Mouse (Mus musculus) heart, adult 2 months (tissue): ENCODE data around the gene Thbs4. TPM values are rescaled to one million over a fixed set of nuclear protein-coding genes. Genes with fewer than 3 reads are reported as not detected.
A peak's percentile ranks its signal among the peaks of the same experiment; 100 is the strongest.

Experiments
- DNase-seq, 2 experiments: peaks; one replicate each; pipeline ENCODE4 v3.0.0; 2021
- H3K27ac ChIP-seq: fragments of 200-600 bp; 2 replicates; pipeline ENCODE4 v1.8.1; 2022
- H3K27me3 ChIP-seq: fragments of 200-500 bp; 2 replicates; pipeline ENCODE4 v1.6.1; 2012; ENCODE audit warnings: mild to moderate bottlenecking, low read length, inconsistent platforms, mixed read lengths; ENCODE audit not compliant: control insufficient read depth, insufficient read depth
- H3K36me3 ChIP-seq: fragments of 200-500 bp; 2 replicates; pipeline ENCODE4 v1.6.1; 2012; ENCODE audit warnings: low read length, inconsistent platforms; ENCODE audit not compliant: control insufficient read depth, insufficient read depth
- H3K4me1 ChIP-seq: fragments of 200-500 bp; 2 replicates; pipeline ENCODE4 v1.6.1; 2011; ENCODE audit warnings: low read length; ENCODE audit not compliant: control insufficient read depth, insufficient read depth
- H3K4me3 ChIP-seq: fragments of 200-600 bp; 2 replicates; pipeline ENCODE4 v1.8.1; 2022
- H3K79me2 ChIP-seq: fragments of 200-500 bp; replicated peaks from 2 replicates; pipeline ENCODE4 v1.6.1; 2012; ENCODE audit warnings: mild to moderate bottlenecking, inconsistent platforms, low read length, moderate library complexity, mixed read lengths; ENCODE audit not compliant: control insufficient read depth, insufficient read depth
- H3K9ac ChIP-seq: fragments of 200-500 bp; 2 replicates; pipeline ENCODE4 v1.6.1; 2012; ENCODE audit warnings: low read depth, mild to moderate bottlenecking, control low read depth, inconsistent platforms, low read length, mixed read lengths
- CTCF ChIP-seq: fragments of 200-600 bp; IDR thresholded peaks from 2 replicates; pipeline ENCODE4 v1.8.1; 2022; ENCODE audit warnings: antibody characterized with exemption, mild to moderate bottlenecking, moderate library complexity
- EP300 ChIP-seq: fragments of 200-500 bp; IDR thresholded peaks from 2 replicates; pipeline ENCODE4 v1.6.1; 2011; ENCODE audit warnings: low read depth, low read length, control low read depth; ENCODE audit not compliant: insufficient read depth
- POLR2A ChIP-seq: fragments of 200-500 bp; IDR thresholded peaks from 2 replicates; pipeline ENCODE4 v1.6.1; 2011; ENCODE audit warnings: mild to moderate bottlenecking, low read depth, low read length, control low read depth; ENCODE audit not compliant: insufficient read depth
- WGBS: fragments of 180-500 bp; shearing (Covaris S2); methylation state at CpG from one replicate; pipeline ENCODE4 v1.1.7; 2018; 5-methylcytosine and 5-hydroxymethylcytosine counted together
- intact Hi-C: fragments of 180-260 bp; cut with DNase I; formaldehyde crosslinking; loops from one replicate; pipeline ENCODE4 v1.15.1; 2025
- polyA plus RNA-seq: library from polyadenylated mRNA; depleted of rRNA; stranded (reverse); fragments of >200 nt; gene quantifications from 2 replicates; pipeline ENCODE4 v1.2.3, GENCODE M21; 2012; rRNA removed
- total RNA-seq, 2 experiments: library from RNA; stranded (reverse); gene quantifications; 2 replicates each; pipeline ENCODE4 v1.2.3; 2021

The Thbs4 gene
- total and polyA plus RNA-seq, 3 experiments = 4.3 to 4.9 (median 4.6) TPM

GRCm38 (mm10) chr13:92707941-92708340 is 86.7 kb downstream of the Thbs4 start:
- DNase-seq = no peak
- intact Hi-C loops = loop anchor here (5.0 kb wide), 1 partner anchor 46 kb away; no protein-coding TSS in a partner anchor
- WGBS = 73% methylated on average over 2 of the region's 2 CpGs
- Histone ChIP-seq H3K27ac (no peak overlapping the region), H3K79me2 (no peaks in the 10 kb centered on the region), H3K9ac (no peak overlapping the region), H3K36me3 (no peaks in the 10 kb centered on the region), H3K27me3 (no peaks in the 10 kb centered on the region), H3K4me3 (no peak overlapping the region), H3K4me1 (no peaks in the 10 kb centered on the region)
- TF ChIP-seq EP300 (no peak), POLR2A (no peak), CTCF (no peak)

GRCm38 (mm10) chr13:92706342-92707061 is 88.1 kb downstream of the Thbs4 start:
- TF ChIP-seq POLR2A = no peak
- TF ChIP-seq CTCF = no peak
- TF ChIP-seq EP300 = no peak
- Histone ChIP-seq H3K4me1 (no peaks in the 10 kb centered on the region), H3K4me3 (no peak overlapping the region), H3K27me3 (no peaks in the 10 kb centered on the region), H3K27ac (no peak overlapping the region), H3K36me3 (no peaks in the 10 kb centered on the region), H3K79me2 (no peaks in the 10 kb centered on the region), H3K9ac (no peak overlapping the region)
- intact Hi-C loops = loop anchor here (5.0 kb wide), 1 partner anchor 44 kb away; no protein-coding TSS in a partner anchor
- 77% methylated on average over 9 of the region's 9 CpGs for WGBS
- DNase-seq = no peak

DNA sequence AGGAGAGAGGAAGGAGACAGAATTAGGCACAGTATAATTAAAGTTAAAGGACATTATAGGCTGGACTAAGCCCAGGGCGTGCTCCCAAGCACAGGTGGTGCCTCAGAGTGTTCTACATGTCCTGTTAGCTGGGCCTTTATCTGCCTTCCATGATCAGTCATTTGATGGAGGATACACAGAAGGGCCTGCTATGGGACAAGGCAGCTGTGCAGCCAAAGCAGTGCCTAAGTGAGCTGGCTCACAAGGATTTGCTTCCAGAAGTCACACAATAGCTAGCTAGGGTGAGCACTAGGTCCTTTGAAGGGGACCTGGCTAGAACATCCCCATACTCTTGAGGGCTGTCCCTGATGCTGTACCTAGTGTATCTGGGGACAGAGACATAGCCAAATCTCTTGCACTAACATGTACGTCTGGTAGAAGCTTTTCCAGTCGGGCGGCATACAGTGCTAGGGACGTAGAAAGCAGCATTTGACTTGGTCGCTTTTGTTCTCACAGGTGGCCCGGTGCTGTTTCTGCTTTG is 89.5 kb downstream of the Thbs4 start:
- TF ChIP-seq POLR2A (no peak), EP300 (no peak)
- Histone ChIP-seq H3K79me2 (no peaks in the 10 kb centered on the region), H3K27me3 (no peaks in the 10 kb centered on the region), H3K36me3 (no peaks in the 10 kb centered on the region), H3K4me1 (no peaks in the 10 kb centered on the region), H3K27ac (no peak overlapping the region), H3K9ac (no peak overlapping the region), H3K4me3 (no peak overlapping the region)
- DNase-seq = no peak
- intact Hi-C loops = loop anchor here (5.0 kb wide), 1 partner anchor 43 kb away; no protein-coding TSS in a partner anchor
- WGBS = 98% methylated on average over 7 of the region's 7 CpGs

DNA sequence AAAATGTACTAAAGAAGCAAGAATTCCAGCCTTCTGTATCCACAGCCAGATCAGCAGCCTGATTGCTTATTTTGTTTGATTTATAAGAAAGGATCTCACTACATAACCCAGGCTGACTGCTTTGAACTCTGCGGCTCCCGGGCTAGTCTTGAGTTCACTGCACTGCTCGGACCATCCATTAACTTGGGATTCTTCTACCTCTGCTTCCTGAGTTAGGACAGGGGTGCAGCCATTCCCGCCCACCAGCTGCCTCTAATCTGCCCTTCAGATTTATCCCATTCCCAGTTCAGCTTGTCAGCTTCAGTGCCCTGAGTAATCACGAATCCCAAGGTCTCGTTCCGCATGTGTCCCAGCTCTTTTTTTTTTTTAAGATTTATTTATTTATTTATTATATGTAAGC is 90.4 kb downstream of the Thbs4 start:
- no peaks in the 10 kb centered on the region for H3K79me2 ChIP-seq
- no peaks in the 10 kb centered on the region for H3K36me3 ChIP-seq
- WGBS = 94% methylated on average over 7 of the region's 7 CpGs
- intact Hi-C loops = no loop called here
- TF ChIP-seq CTCF = no peak
- no peak for TF ChIP-seq POLR2A
- TF ChIP-seq EP300 = no peak
- H3K27ac ChIP-seq = no peak overlapping the region
- no peak overlapping the region for H3K9ac ChIP-seq
- H3K27me3 ChIP-seq = no peaks in the 10 kb centered on the region
- no peaks in the 10 kb centered on the region for H3K4me1 ChIP-seq
- no peak overlapping the region for H3K4me3 ChIP-seq
- no peak for DNase-seq

- no peak overlapping the region for H3K4me3 ChIP-seq
- no peaks in the 10 kb centered on the region for H3K36me3 ChIP-seq
- WGBS = 63% methylated on average over 8 of the region's 8 CpGs
- no peak overlapping the region for H3K9ac ChIP-seq
- H3K27me3 ChIP-seq = no peaks in the 10 kb centered on the region
- no peaks in the 10 kb centered on the region for H3K79me2 ChIP-seq
- DNase-seq = peak; percentile 45 to 63
- no peak overlapping the region for H3K27ac ChIP-seq
- peak; percentile 43 for TF ChIP-seq CTCF
- TF ChIP-seq POLR2A = no peak
- no peaks in the 10 kb centered on the region for H3K4me1 ChIP-seq
- intact Hi-C loops = no loop called here
Measured at GRCm38 (mm10) chr13:92703241-92704027, 91.2 kb downstream of the Thbs4 start.

DNA sequence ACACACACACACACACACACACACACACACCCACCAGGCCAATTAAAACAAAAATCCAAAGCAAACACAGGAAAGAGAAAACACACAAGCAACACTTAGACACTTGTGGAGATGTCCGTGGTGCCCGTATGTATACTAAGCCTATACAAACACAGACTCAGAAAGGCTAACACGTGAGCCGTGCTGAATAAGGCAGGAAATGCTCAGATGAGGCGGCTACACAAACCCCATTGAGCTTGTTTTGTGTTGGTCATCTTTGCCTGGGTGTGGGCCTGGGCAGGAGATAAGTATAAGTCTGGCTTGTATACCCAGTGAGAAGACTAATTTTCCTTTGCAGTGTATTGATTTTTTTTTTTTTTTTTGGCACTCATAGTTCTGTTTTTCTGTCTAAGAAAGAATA is 92.6 kb downstream of the Thbs4 start:
- no peak for TF ChIP-seq EP300
- TF ChIP-seq POLR2A = no peak
- no peak for TF ChIP-seq CTCF
- 56% methylated on average over 5 of the region's 5 CpGs for WGBS

More for the DNA sequence above, 92.6 kb downstream of the Thbs4 start:
- Histone ChIP-seq H3K4me1 (no peaks in the 10 kb centered on the region), H3K36me3 (no peaks in the 10 kb centered on the region), H3K4me3 (no peak overlapping the region), H3K27ac (no peak overlapping the region), H3K9ac (no peak overlapping the region), H3K27me3 (no peaks in the 10 kb centered on the region), H3K79me2 (no peaks in the 10 kb centered on the region)
- no peak for DNase-seq
- intact Hi-C loops = no loop called here

Other genes starting within 250 kb of the Thbs4 start
- gene Spz1, start 218.6 kb downstream of the Thbs4 start, total RNA-seq = not detected
- gene Spz1, start 218.6 kb downstream of the Thbs4 start, polyA plus RNA-seq = 0.23 and 0.31 TPM in 2 replicates
- 10 to 100 TPM; 12.0 to 12.4 TPM for gene Serinc5, start 183.7 kb downstream of the Thbs4 start, total RNA-seq
- gene Serinc5, start 183.7 kb downstream of the Thbs4 start, polyA plus RNA-seq = 10.3 and 15.3 TPM in 2 replicates
- gene Mtx3, start 49.9 kb upstream of the Thbs4 start, total RNA-seq = 1 to 10 TPM; 4.3 to 6.3 TPM
- gene Mtx3, start 49.9 kb upstream of the Thbs4 start, polyA plus RNA-seq = 4.0 and 7.8 TPM in 2 replicates